Mouse (Mus musculus) kidney, adult 2 months (tissue): Measurements from ENCODE around the gene Slc9a7. TPM values are rescaled to one million over a fixed set of nuclear protein-coding genes. Genes with fewer than 3 reads are reported as not detected.
A peak's percentile ranks its signal among the peaks of the same experiment; 100 is the strongest.

Source experiments
- DNase-seq: peaks from one replicate; pipeline ENCODE4 v3.0.0; 2021
- H3K27ac ChIP-seq: fragments of 200-500 bp; 2 replicates; pipeline ENCODE4 v1.5.1; 2012; ENCODE audit warnings: low read depth, low read length, control low read depth, inconsistent platforms; ENCODE audit not compliant: insufficient read depth
- H3K27me3 ChIP-seq: fragments of 200-500 bp; replicated peaks from 2 replicates; pipeline ENCODE4 v1.6.1; 2012; ENCODE audit warnings: mild to moderate bottlenecking, moderate library complexity, low read length, inconsistent platforms; ENCODE audit not compliant: control insufficient read depth, insufficient read depth
- H3K36me3 ChIP-seq: fragments of 200-500 bp; 2 replicates; pipeline ENCODE4 v1.6.1; 2012; ENCODE audit warnings: mild to moderate bottlenecking, moderate library complexity, low read length, inconsistent platforms; ENCODE audit not compliant: control insufficient read depth, insufficient read depth
- H3K4me1 ChIP-seq: fragments of 200-500 bp; 2 replicates; pipeline ENCODE4 v1.6.1; 2011; ENCODE audit warnings: low read length; ENCODE audit not compliant: control insufficient read depth, insufficient read depth
- H3K4me3 ChIP-seq: fragments of 200-500 bp; 2 replicates; pipeline ENCODE4 v1.5.1; 2011; ENCODE audit warnings: mild to moderate bottlenecking, low read depth, low read length, control low read depth; ENCODE audit not compliant: insufficient read depth
- CTCF ChIP-seq: fragments of 200-500 bp; conservative IDR thresholded peaks from 2 replicates; pipeline ENCODE4 v1.5.1; 2011; ENCODE audit warnings: low read depth, mild to moderate bottlenecking, control low read depth, low read length, moderate library complexity, mixed read lengths; ENCODE audit not compliant: insufficient read depth, insufficient read length
- POLR2A ChIP-seq: fragments of 200-500 bp; IDR thresholded peaks from one replicate; pipeline ENCODE4 v1.6.1; 2011; ENCODE audit warnings: low read depth, low read length, control low read depth
- WGBS: fragments of 180-500 bp; shearing (Covaris S2); methylation state at CpG from one replicate; pipeline ENCODE4 v1.1.7; 2018; 5-methylcytosine and 5-hydroxymethylcytosine counted together
- polyA plus RNA-seq: library from polyadenylated mRNA; depleted of rRNA; stranded (reverse); fragments of >200 nt; gene quantifications from 2 replicates; pipeline ENCODE4 v1.2.3, GENCODE M21; 2012

The Slc9a7 gene
- polyA plus RNA-seq, 1 experiment, result 1.9 TPM

- 48% methylated on average over 5 of the region's 5 CpGs for WGBS
- DNase-seq, result no peak
- TF ChIP-seq CTCF (no peak), POLR2A (no peak)
- no peaks in the 10 kb centered on the region for H3K36me3 ChIP-seq
- no peaks in the 10 kb centered on the region for H3K27me3 ChIP-seq
- no peaks in the 10 kb centered on the region for H3K4me1 ChIP-seq
- no peak overlapping the region for H3K27ac ChIP-seq
- peak overlapping the region; percentile 61; the same call in 1 of the 2 replicates for H3K4me3 ChIP-seq
These were observed 892 bp downstream of the Slc9a7 start for GRCm38 (mm10) chrX:20290715-20291114.

GRCm38 (mm10) chrX:20288674-20289073 is 2.9 kb downstream of the Slc9a7 start:
- H3K4me3 ChIP-seq, result no peak overlapping the region
- no peak for DNase-seq
- H3K27me3 ChIP-seq, result no peaks in the 10 kb centered on the region
- no peaks in the 10 kb centered on the region for H3K4me1 ChIP-seq
- H3K27ac ChIP-seq, result no peak overlapping the region
- TF ChIP-seq POLR2A (no peak), CTCF (no peak)
- WGBS, result 84% methylated on average over 3 of the region's 3 CpGs
- no peaks in the 10 kb centered on the region for H3K36me3 ChIP-seq

- Histone ChIP-seq H3K36me3 (no peaks in the 10 kb centered on the region), H3K27me3 (no peaks in the 10 kb centered on the region), H3K27ac (no peak overlapping the region), H3K4me3 (no peak overlapping the region), H3K4me1 (no peaks in the 10 kb centered on the region)
- WGBS, result 71% methylated on average over 2 of the region's 2 CpGs
- no peak for DNase-seq
- no peak for TF ChIP-seq CTCF
- no peak for TF ChIP-seq POLR2A
These were observed 5.4 kb downstream of the Slc9a7 start for GRCm38 (mm10) chrX:20286254-20286653.

GRCm38 (mm10) chrX:20279424-20279823 is 12.2 kb downstream of the Slc9a7 start:
- TF ChIP-seq POLR2A, result no peak
- TF ChIP-seq CTCF, result no peak
- no peaks in the 10 kb centered on the region for H3K36me3 ChIP-seq
- 57% methylated on average over 6 of the region's 6 CpGs for WGBS

GRCm38 (mm10) chrX:20273854-20274253 is 17.8 kb downstream of the Slc9a7 start:
- TF ChIP-seq CTCF, result no peak
- TF ChIP-seq POLR2A, result no peak
- no peak for DNase-seq
- H3K4me3 ChIP-seq, result no peak overlapping the region

More at GRCm38 (mm10) chrX:20279424-20279823, 12.2 kb downstream of the Slc9a7 start:
- Histone ChIP-seq H3K4me3 (no peak overlapping the region), H3K27me3 (no peaks in the 10 kb centered on the region), H3K4me1 (no peaks in the 10 kb centered on the region), H3K27ac (no peak overlapping the region)
- no peak for DNase-seq

GRCm38 (mm10) chrX:20271980-20272379 is 19.6 kb downstream of the Slc9a7 start:
- no peak for TF ChIP-seq POLR2A
- TF ChIP-seq CTCF, result no peak
- WGBS, result 52% methylated on average over 1 of the region's 1 CpGs
- no peak overlapping the region for H3K27ac ChIP-seq

More at GRCm38 (mm10) chrX:20273854-20274253, 17.8 kb downstream of the Slc9a7 start:
- H3K4me1 ChIP-seq, result no peaks in the 10 kb centered on the region
- H3K27ac ChIP-seq, result no peak overlapping the region
- no peaks in the 10 kb centered on the region for H3K27me3 ChIP-seq
- no peaks in the 10 kb centered on the region for H3K36me3 ChIP-seq

GRCm38 (mm10) chrX:20269980-20270379 is 21.6 kb downstream of the Slc9a7 start:
- 80% methylated on average over 3 of the region's 3 CpGs for WGBS
- H3K36me3 ChIP-seq, result no peaks in the 10 kb centered on the region
- no peak overlapping the region for H3K27ac ChIP-seq
- no peak overlapping the region for H3K4me3 ChIP-seq
- DNase-seq, result no peak
- TF ChIP-seq CTCF (no peak), POLR2A (no peak)
- H3K4me1 ChIP-seq, result no peaks in the 10 kb centered on the region
- H3K27me3 ChIP-seq, result no peaks in the 10 kb centered on the region

More at GRCm38 (mm10) chrX:20271980-20272379, 19.6 kb downstream of the Slc9a7 start:
- H3K4me3 ChIP-seq, result no peak overlapping the region
- no peaks in the 10 kb centered on the region for H3K4me1 ChIP-seq
- no peaks in the 10 kb centered on the region for H3K27me3 ChIP-seq
- H3K36me3 ChIP-seq, result no peaks in the 10 kb centered on the region
- DNase-seq, result no peak
